Mouse (Mus musculus) brain, embryonic 14.5 days (tissue): Measurements from ENCODE around the gene Ddost.

Source experiments
- CTCF ChIP-seq: fragments of 200-500 bp; IDR thresholded peaks from 2 replicates; pipeline ENCODE4 v1.5.1; 2012; ENCODE audit warnings: inconsistent platforms, mild to moderate bottlenecking, moderate library complexity, borderline replicate concordance; ENCODE audit not compliant: insufficient read depth, insufficient read length; ENCODE audit errors: extremely low read depth
- POLR2A ChIP-seq: fragments of 200-500 bp; IDR thresholded peaks from 2 replicates; pipeline ENCODE4 v1.6.1; 2012; ENCODE audit warnings: mild to moderate bottlenecking, inconsistent platforms, borderline replicate concordance; ENCODE audit not compliant: poor library complexity, insufficient read depth, insufficient read length, severe bottlenecking; ENCODE audit errors: extremely low read depth

DNA sequence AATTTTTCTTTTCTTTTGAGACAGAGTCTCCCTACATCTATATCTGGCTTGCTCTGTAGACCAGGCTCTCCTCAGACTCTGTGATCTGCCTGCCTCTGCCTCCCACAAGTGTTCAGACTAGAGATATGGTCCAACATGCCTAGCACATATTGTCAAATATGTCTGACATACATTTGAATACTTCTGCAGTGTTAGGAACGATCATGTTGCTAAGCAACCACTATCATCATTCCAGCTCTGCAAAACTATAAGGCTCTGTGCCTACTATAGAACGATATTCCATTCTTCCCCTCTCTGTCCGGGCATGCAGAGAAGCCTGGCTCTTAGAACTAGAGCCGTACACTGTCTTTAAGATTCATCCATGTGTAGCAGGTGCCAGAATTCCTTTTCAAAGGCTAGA lies 18.2 kb downstream of the Ddost start:
- no peak for TF ChIP-seq CTCF
- TF ChIP-seq POLR2A: no peak
